Mouse (Mus musculus) MEL (cell line): Measurements from ENCODE around the gene BC005561. TPM values are rescaled to one million over a fixed set of nuclear protein-coding genes. Genes with fewer than 3 reads are reported as not detected.
"Not testable (repeated sequence)": the region's sequence is repeated elsewhere in the genome, so short reads cannot be mapped to it uniquely, and the experiment has no call there.

ENCODE experiments used
- DNase-seq: peaks from one replicate; pipeline ENCODE4 v3.0.0; 2011; ENCODE audit warnings: low read depth, low spot score
- H3K27ac ChIP-seq: 2 replicates; pipeline ENCODE4 v1.5.1; 2012; ENCODE audit warnings: low read depth, mild to moderate bottlenecking, control low read depth, low read length, moderate library complexity; ENCODE audit not compliant: control insufficient read depth
- H3K27me3 ChIP-seq, 2 experiments: fragments of 150-350 bp in 1 of 2; sonication (generic) in 1 of 2; 2 replicates each; pipeline ENCODE4 v1.6.1; 2012; ENCODE audit warnings: low read length in 2 of 2, mild to moderate bottlenecking in 2 of 2, improper control_type of control experiment in 1 of 2, moderate library complexity in 1 of 2; ENCODE audit not compliant: insufficient read depth in 2 of 2, control insufficient read depth in 1 of 2
- H3K36me3 ChIP-seq, 2 experiments: 2 replicates each; pipeline ENCODE4 v1.6.1; 2012 to 2014; ENCODE audit warnings: low read length in 2 of 2, improper control_type of control experiment in 1 of 2, inconsistent platforms in 1 of 2, mild to moderate bottlenecking in 1 of 2; ENCODE audit not compliant: insufficient read depth in 2 of 2, control insufficient read depth in 1 of 2
- H3K4me1 ChIP-seq, 2 experiments: fragments of 150-350 bp in 1 of 2; sonication (generic) in 1 of 2; 2 replicates each; pipeline ENCODE4 v1.6.1; 2012; ENCODE audit warnings: low read length in 2 of 2, improper control_type of control experiment in 1 of 2, mild to moderate bottlenecking in 1 of 2; ENCODE audit not compliant: insufficient read depth in 2 of 2, control insufficient read depth in 1 of 2
- H3K4me3 ChIP-seq, 2 experiments: fragments of 150-350 bp in 1 of 2; sonication (generic) in 1 of 2; 2 replicates each; pipeline ENCODE4 v1.5.1; 2012; ENCODE audit warnings: low read depth in 2 of 2, low read length in 2 of 2, mild to moderate bottlenecking in 2 of 2, moderate library complexity in 2 of 2, control low read depth in 1 of 2, improper control_type of control experiment in 1 of 2; ENCODE audit not compliant: control insufficient read depth in 1 of 2, insufficient read depth in 1 of 2
- H3K79me2 ChIP-seq: 2 replicates; pipeline ENCODE4 v1.6.1; 2012; ENCODE audit warnings: mild to moderate bottlenecking, low read length, moderate library complexity; ENCODE audit not compliant: control insufficient read depth, poor library complexity, insufficient read depth
- H3K9ac ChIP-seq: 2 replicates; pipeline ENCODE4 v1.6.1; 2012; ENCODE audit warnings: low read depth, mild to moderate bottlenecking, control low read depth, low read length, moderate library complexity; ENCODE audit not compliant: control insufficient read depth, poor library complexity, severe bottlenecking
- H3K9me3 ChIP-seq: fragments of 150-350 bp; sonication (generic); replicated peaks from 2 replicates; pipeline ENCODE4 v1.6.1; 2012; ENCODE audit warnings: mild to moderate bottlenecking, low read length, improper control_type of control experiment, moderate library complexity; ENCODE audit not compliant: insufficient read depth
- ETS1 ChIP-seq: IDR thresholded peaks from 2 replicates; pipeline ENCODE4 v1.6.1; 2012; ENCODE audit warnings: low read depth, mild to moderate bottlenecking, inconsistent platforms, low read length, improper control_type of control experiment, moderate library complexity
- HCFC1 ChIP-seq: IDR thresholded peaks from 2 replicates; pipeline ENCODE4 v1.6.1; 2012; ENCODE audit warnings: low read depth, mild to moderate bottlenecking, inconsistent platforms, low read length, improper control_type of control experiment, moderate library complexity
- JUND ChIP-seq: IDR thresholded peaks from 2 replicates; pipeline ENCODE4 v1.6.1; 2011; ENCODE audit warnings: low read depth, mild to moderate bottlenecking, improper control_type of control experiment, low read length
- KAT2A ChIP-seq: conservative IDR thresholded peaks from 2 replicates; pipeline ENCODE4 v1.6.1; 2012; ENCODE audit warnings: low read depth, low read length, improper control_type of control experiment, inconsistent platforms
- MAFK ChIP-seq: IDR thresholded peaks from 2 replicates; pipeline ENCODE4 v1.6.1; 2011; ENCODE audit warnings: low read depth, mild to moderate bottlenecking, low read length, improper control_type of control experiment, borderline replicate concordance
- MAX ChIP-seq: IDR thresholded peaks from 2 replicates; pipeline ENCODE4 v1.6.1; 2011; ENCODE audit warnings: low read length, improper control_type of control experiment
- MXI1 ChIP-seq: IDR thresholded peaks from 2 replicates; pipeline ENCODE4 v1.6.1; 2011; ENCODE audit warnings: mild to moderate bottlenecking, low read depth, low read length, improper control_type of control experiment
- NRF1 ChIP-seq: IDR thresholded peaks from 2 replicates; pipeline ENCODE4 v1.6.1; 2014; ENCODE audit warnings: low read depth, mild to moderate bottlenecking, inconsistent platforms, low read length, improper control_type of control experiment, moderate library complexity; ENCODE audit not compliant: poor library complexity, insufficient read depth, severe bottlenecking
- POLR2A ChIP-seq, 2 experiments: IDR thresholded peaks; 2 replicates each; pipeline ENCODE4 v1.6.1; 2011 to 2012; ENCODE audit warnings: low read length in 2 of 2, mild to moderate bottlenecking in 2 of 2, control low read depth in 1 of 2, improper control_type of control experiment in 1 of 2, low read depth in 1 of 2, moderate library complexity in 1 of 2; ENCODE audit not compliant: control insufficient read depth in 1 of 2, insufficient read depth in 1 of 2, poor library complexity in 1 of 2
- POLR2AphosphoS2 ChIP-seq: IDR thresholded peaks from 2 replicates; pipeline ENCODE4 v1.6.1; 2011; ENCODE audit warnings: low read length, improper control_type of control experiment
- POLR2AphosphoS5 ChIP-seq: IDR thresholded peaks from 2 replicates; pipeline ENCODE4 v1.6.1; 2012; ENCODE audit warnings: low read depth, borderline replicate concordance, mild to moderate bottlenecking, inconsistent platforms, low read length, moderate library complexity, mixed read lengths
- RCOR1 ChIP-seq: IDR thresholded peaks from 2 replicates; pipeline ENCODE4 v1.6.1; 2012; ENCODE audit warnings: low read depth, mild to moderate bottlenecking, inconsistent platforms, low read length, improper control_type of control experiment
- USF1 ChIP-seq: IDR thresholded peaks from 2 replicates; pipeline ENCODE4 v1.6.1; 2014; ENCODE audit warnings: low read depth, mild to moderate bottlenecking, inconsistent platforms, low read length, improper control_type of control experiment, moderate library complexity
- ZC3H11A ChIP-seq: IDR thresholded peaks from 2 replicates; pipeline ENCODE4 v1.6.1; 2012; ENCODE audit warnings: low read depth, mild to moderate bottlenecking, inconsistent platforms, low read length, improper control_type of control experiment
- ZKSCAN1 ChIP-seq: IDR thresholded peaks from 2 replicates; pipeline ENCODE4 v1.6.1; 2012; ENCODE audit warnings: low read depth, mild to moderate bottlenecking, inconsistent platforms, low read length, improper control_type of control experiment, moderate library complexity
- polyA plus RNA-seq, 2 experiments: library from polyadenylated mRNA; stranded (reverse) in 1 of 2; unstranded in 1 of 2; fragments of >175 nt in 1 of 2; fragments of >200 nt in 1 of 2; gene quantifications; 2 replicates each; pipeline versions ENCODE4 v1.2.1 to v1.2.4; 2012; ENCODE audit warnings: low replicate concordance in 2 of 2, low read depth in 1 of 2; ENCODE audit not compliant: insufficient read length in 2 of 2, insufficient read depth in 1 of 2, missing spikeins in 1 of 2
- total RNA-seq: library from RNA; depleted of rRNA; stranded (reverse); fragments of 300-350 nt; gene quantifications from 2 replicates; pipeline ENCODE4 v1.2.3, GENCODE M21; 2012

Gene BC005561
- total and polyA plus RNA-seq, 3 experiments, result 3.1 to 5.1 TPM; not detected in 1

DNA sequence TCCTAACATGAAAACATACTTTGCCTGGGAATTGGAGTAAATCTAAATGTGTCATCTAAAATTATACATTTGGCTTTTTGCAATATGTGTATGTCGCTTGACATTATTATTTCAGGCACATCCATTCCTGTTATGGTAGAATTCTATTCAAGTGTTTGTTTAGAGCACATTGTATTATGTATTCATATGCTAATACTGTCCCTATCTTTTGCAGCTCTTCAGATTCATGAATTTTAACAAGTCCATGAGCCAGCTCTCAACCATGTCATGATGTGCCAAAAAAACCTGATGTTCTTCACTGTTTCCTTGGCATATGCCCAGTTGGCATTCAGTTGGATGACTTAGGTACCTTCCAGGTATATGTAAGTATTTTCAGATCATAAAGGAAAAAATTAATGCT lies 30.5 kb downstream of the BC005561 start:
- no peaks in the 10 kb centered on the region for H3K9me3 ChIP-seq
- no peaks in the 10 kb centered on the region for H3K27me3 ChIP-seq
- no peak overlapping the region for H3K9ac ChIP-seq
- no peaks in the 10 kb centered on the region for H3K4me1 ChIP-seq
- no peak overlapping the region for H3K4me3 ChIP-seq
- no peak overlapping the region for H3K27ac ChIP-seq
- no peak for DNase-seq
- H3K79me2 ChIP-seq, result no peaks in the 10 kb centered on the region
- TF ChIP-seq ZKSCAN1 (no peak), RCOR1 (no peak), ZC3H11A (no peak), MXI1 (no peak), MAX (no peak), POLR2AphosphoS5 (no peak), JUND (no peak), ETS1 (no peak), POLR2A (IDR thresholded peaks at IDR 0.05; ENCODE audit: control insufficient read depth in 1 of 2, insufficient read depth in 1 of 2, low read depth in 1 of 2, low read length in 2 of 2, poor library complexity in 1 of 2) (no peak), NRF1 (no peak), POLR2AphosphoS2 (no peak), USF1 (no peak)
- no peaks in the 10 kb centered on the region for H3K36me3 ChIP-seq

GRCm38 (mm10) chr5:104539331-104539730 lies 31.2 kb downstream of the BC005561 start:
- no peak for TF ChIP-seq KAT2A
- TF ChIP-seq POLR2AphosphoS2, result no peak
- no peak for TF ChIP-seq POLR2AphosphoS5
- TF ChIP-seq MAFK, result no peak
- no peak for TF ChIP-seq HCFC1
- TF ChIP-seq JUND, result no peak
- TF ChIP-seq, all 39 proteins: peak for 0
- no peak overlapping the region for H3K4me3 ChIP-seq
- no peaks in the 10 kb centered on the region for H3K9me3 ChIP-seq
- H3K36me3 ChIP-seq, result no peaks in the 10 kb centered on the region
- H3K27me3 ChIP-seq, result no peaks in the 10 kb centered on the region
- no peak for DNase-seq
- no peak overlapping the region for H3K9ac ChIP-seq
- no peaks in the 10 kb centered on the region for H3K4me1 ChIP-seq
- H3K79me2 ChIP-seq, result no peaks in the 10 kb centered on the region
- no peak overlapping the region for H3K27ac ChIP-seq

DNA sequence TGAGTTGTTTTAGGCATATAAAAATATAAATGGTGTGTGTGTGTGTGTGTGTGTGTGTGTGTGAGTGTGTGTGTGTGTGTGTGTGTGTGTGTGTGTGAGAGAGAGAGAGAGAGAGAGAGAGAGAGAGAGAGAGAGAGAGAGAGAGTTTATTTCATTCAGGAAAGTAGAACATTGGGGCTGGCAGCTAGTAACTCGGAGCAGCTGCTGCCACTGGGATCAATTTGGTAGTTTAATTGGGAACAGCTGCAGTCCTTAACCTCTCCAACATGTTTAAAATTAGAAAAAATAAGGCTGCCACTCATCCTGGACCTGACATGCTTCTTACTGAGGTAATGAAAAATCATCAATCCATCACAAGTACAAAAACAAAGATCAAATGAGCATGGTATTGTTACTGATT lies 59.9 kb downstream of the BC005561 start:
- not testable (repeated sequence) for DNase-seq, H3K27ac ChIP-seq, H3K36me3 ChIP-seq

More for the DNA sequence above, 59.9 kb downstream of the BC005561 start:
- not testable (repeated sequence) for H3K27me3 ChIP-seq, H3K9ac ChIP-seq, H3K4me1 ChIP-seq, H3K9me3 ChIP-seq, H3K79me2 ChIP-seq, H3K4me3 ChIP-seq
